Mouse (Mus musculus) myocyte (in vitro differentiated cells): ENCODE measurements around the gene Pde4d.

Experiments used
- CEBPB ChIP-seq: IDR thresholded peaks from 2 replicates; pipeline ENCODE4 v1.6.1; 2011; ENCODE audit warnings: mild to moderate bottlenecking, moderate library complexity; ENCODE audit not compliant: poor library complexity, insufficient read depth, severe bottlenecking
- MYOG ChIP-seq, 3 experiments: IDR thresholded peaks; one replicate each; pipeline ENCODE4 v1.6.1; 2011; ENCODE audit warnings: control low read depth in 2 of 3, low read depth in 2 of 3, mild to moderate bottlenecking in 2 of 3; ENCODE audit not compliant: insufficient read length in 2 of 3, control insufficient read depth in 1 of 3, insufficient read depth in 1 of 3
- POLR2AphosphoS2 ChIP-seq: IDR thresholded peaks from one replicate; pipeline ENCODE4 v1.6.1; 2011; ENCODE audit warnings: low read depth, control low read depth; ENCODE audit not compliant: insufficient read length
- TCF3 ChIP-seq: IDR thresholded peaks from one replicate; pipeline ENCODE4 v1.6.1; 2011; ENCODE audit warnings: low read depth, control low read depth; ENCODE audit not compliant: insufficient read length

DNA sequence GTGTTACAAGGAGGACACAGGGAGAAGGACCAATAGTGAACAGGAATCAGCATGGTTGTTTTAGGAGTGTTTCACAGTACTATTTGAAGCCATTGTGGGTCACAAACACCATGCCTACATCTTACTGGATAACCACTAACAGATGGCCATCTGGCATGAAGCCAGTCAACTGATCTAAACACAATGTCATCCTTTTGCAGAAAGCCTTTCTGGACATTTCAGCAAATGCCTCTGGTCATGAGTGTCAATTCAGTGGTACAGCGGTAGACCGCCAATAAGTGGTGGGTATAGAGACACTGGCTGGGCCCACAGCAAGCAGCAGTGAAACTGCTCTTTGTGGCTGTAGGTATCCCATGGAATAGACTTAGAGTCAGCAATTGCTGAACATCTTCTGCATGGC, 151.3 kb downstream of the Pde4d start:
- no peak for TF ChIP-seq MYOG (IDR thresholded peaks at IDR 0.05; ENCODE audit: control insufficient read depth in 1 of 3, insufficient read depth in 1 of 3, insufficient read length in 2 of 3, low read depth in 2 of 3)
- no peak for TF ChIP-seq CEBPB
- no peak for TF ChIP-seq POLR2AphosphoS2
- TF ChIP-seq TCF3: no peak
